Mouse (Mus musculus) erythroblast, embryonic 14.5 days (primary cell): ENCODE measurements around the gene Tmem60.

ENCODE experiments used
- GATA1 ChIP-seq: IDR thresholded peaks from 2 replicates; pipeline ENCODE4 v1.6.1; 2012; ENCODE audit warnings: low read length, inconsistent platforms, mixed read lengths
- TAL1 ChIP-seq: IDR thresholded peaks from 3 replicates; pipeline ENCODE4 v1.6.1; 2012; ENCODE audit warnings: low read length, inconsistent platforms, mixed read lengths

DNA sequence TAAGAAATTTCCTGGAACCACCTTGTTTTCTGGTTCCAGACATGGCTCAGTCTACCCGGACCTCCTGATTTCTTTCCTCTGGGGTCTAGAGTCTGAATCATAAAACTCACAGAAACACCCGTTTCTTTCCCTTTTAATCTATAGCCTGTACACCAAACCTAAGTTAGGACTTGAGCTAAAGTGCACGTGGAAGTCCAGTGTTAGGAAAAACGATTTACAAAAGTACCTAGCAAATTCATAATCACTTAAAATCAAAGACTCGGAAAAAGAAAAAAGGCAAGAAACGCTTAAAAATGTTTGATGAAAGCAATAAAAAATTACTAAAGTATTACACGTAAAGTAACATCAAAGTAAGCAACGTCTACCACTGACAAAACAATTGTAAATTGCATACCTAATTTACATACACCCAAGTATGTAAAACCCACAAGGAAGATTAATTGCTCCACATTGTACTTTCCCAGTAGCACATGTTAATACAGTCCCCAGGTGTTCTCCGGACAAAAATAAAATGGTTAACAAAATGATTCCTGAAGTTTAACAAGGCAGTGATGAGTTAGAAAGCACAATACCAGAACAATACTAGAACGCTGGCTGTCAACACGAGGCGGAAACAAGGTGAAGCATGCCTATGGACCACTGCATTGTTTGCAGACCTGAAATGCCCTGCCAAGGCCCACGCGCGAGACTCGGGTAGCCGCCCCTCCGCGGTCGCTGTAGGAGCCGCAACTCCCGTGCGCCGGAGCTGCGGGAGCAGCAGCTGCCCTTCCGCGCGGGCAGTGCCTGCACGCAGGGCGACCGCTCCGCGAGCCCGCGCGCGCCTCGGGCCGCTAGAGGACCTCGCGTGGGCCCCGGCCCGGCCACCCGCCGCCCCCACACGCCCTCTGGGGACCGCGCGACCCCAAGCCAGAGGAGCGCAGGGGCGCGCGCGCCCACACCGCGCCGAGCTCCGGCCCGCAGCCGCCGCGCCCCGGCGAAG, 905 bp upstream of the Tmem60 start:
- TF ChIP-seq GATA1 (no peak), TAL1 (no peak)
